Mouse (Mus musculus) G1E (cell line): ENCODE results near the gene Tyw1.

Experiments used
- CTCF ChIP-seq: IDR thresholded peaks from 2 replicates; pipeline ENCODE4 v1.5.1; 2012; ENCODE audit warnings: low read depth, low read length, inconsistent platforms, mixed read lengths
- GATA1 ChIP-seq: IDR thresholded peaks from 2 replicates; pipeline ENCODE4 v1.6.1; 2012; ENCODE audit warnings: borderline replicate concordance, low read length, inconsistent platforms, mixed read lengths
- GATA2 ChIP-seq: IDR thresholded peaks from 2 replicates; pipeline ENCODE4 v1.6.1; 2012; ENCODE audit warnings: low read depth, low read length, inconsistent platforms, borderline replicate concordance
- TAL1 ChIP-seq: conservative IDR thresholded peaks from 2 replicates; pipeline ENCODE4 v1.6.1; 2012; ENCODE audit warnings: low read depth, low read length, inconsistent platforms, mixed read lengths

DNA sequence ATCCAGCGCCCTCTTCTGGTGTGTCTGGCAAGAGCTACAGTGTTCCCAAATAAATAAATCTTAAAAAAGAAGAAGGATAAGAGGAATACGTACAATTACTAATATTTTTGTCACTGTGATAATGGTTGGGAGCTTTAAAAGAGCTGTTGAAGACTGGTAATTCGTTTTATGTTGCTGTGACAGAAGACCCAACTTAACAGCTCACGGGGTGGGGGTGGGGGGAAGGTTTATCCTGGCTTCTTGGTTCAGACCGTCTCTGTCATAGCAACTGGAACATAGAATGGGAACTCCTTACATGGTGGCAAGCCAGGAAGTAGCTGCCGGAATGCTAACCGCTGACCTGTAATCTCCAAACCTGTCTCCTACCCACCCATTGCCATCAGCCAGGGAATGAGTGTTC, 38.6 kb upstream of the Tyw1 start, which contains the start of gene Tmem248:
- TF ChIP-seq GATA1 (no peak), CTCF (no peak), GATA2 (no peak), TAL1 (no peak)
